Mouse (Mus musculus) frontal cortex, adult (tissue): ENCODE measurements around the gene Rora.

Source experiments
- ATAC-seq: cut with Nextera tagmentation; 2 replicates; pipeline ENCODE4 v1.9.2; 2017; ENCODE audit warnings: mild to moderate bottlenecking, moderate library complexity, mixed read lengths; ENCODE audit not compliant: low TSS enrichment

Rora gene

GRCm38 (mm10) chr9:68820036-68820435 lies 166.4 kb downstream of the Rora start:
- no peak for ATAC-seq

- 0 out of 2 replicates have a peak, but pooled peaks have one; percentile 57 for ATAC-seq
These were observed 166.9 kb downstream of the Rora start for GRCm38 (mm10) chr9:68820478-68820877.

GRCm38 (mm10) chr9:68821388-68821787 lies 167.8 kb downstream of the Rora start:
- ATAC-seq: no peak

GRCm38 (mm10) chr9:68823292-68823691 lies 169.7 kb downstream of the Rora start:
- no peak for ATAC-seq

- no peak for ATAC-seq
These were observed 171.5 kb downstream of the Rora start for GRCm38 (mm10) chr9:68825107-68825506.

- ATAC-seq: no peak
These were observed 172.3 kb downstream of the Rora start for GRCm38 (mm10) chr9:68825841-68826240.

GRCm38 (mm10) chr9:68827441-68827840 lies 173.9 kb downstream of the Rora start:
- no peak for ATAC-seq

- peak; percentile 79 for ATAC-seq
These were observed 176.3 kb downstream of the Rora start for GRCm38 (mm10) chr9:68829903-68830302.

- ATAC-seq: no peak
These were observed 179.7 kb downstream of the Rora start for GRCm38 (mm10) chr9:68833323-68833722.

GRCm38 (mm10) chr9:68835037-68835649 lies 181.6 kb downstream of the Rora start:
- no peak for ATAC-seq

GRCm38 (mm10) chr9:68842134-68842892 lies 188.7 kb downstream of the Rora start:
- ATAC-seq: peak; percentile 48; the same call in 1 of the 2 replicates

- ATAC-seq: no peak
These were observed 192.0 kb downstream of the Rora start for GRCm38 (mm10) chr9:68845556-68845955.

GRCm38 (mm10) chr9:68850321-68850720 lies 196.7 kb downstream of the Rora start:
- no peak for ATAC-seq

- no peak for ATAC-seq
These were observed 198.6 kb downstream of the Rora start for GRCm38 (mm10) chr9:68852201-68852600.

- ATAC-seq: no peak
These were observed 199.3 kb downstream of the Rora start for GRCm38 (mm10) chr9:68852934-68853333.

- ATAC-seq: no peak
These were observed 205.9 kb downstream of the Rora start for GRCm38 (mm10) chr9:68859500-68859899.

GRCm38 (mm10) chr9:68866317-68866716 lies 212.7 kb downstream of the Rora start:
- peak; percentile 83 for ATAC-seq

GRCm38 (mm10) chr9:68873838-68874237 lies 220.3 kb downstream of the Rora start:
- ATAC-seq: no peak

- no peak for ATAC-seq
These were observed 221.0 kb downstream of the Rora start for GRCm38 (mm10) chr9:68874544-68874943.

GRCm38 (mm10) chr9:68875791-68876190 lies 222.2 kb downstream of the Rora start:
- peak; percentile 91 for ATAC-seq

- no peak for ATAC-seq
These were observed 222.7 kb downstream of the Rora start for GRCm38 (mm10) chr9:68876289-68876688.

- ATAC-seq: no peak
These were observed 228.3 kb downstream of the Rora start for GRCm38 (mm10) chr9:68881896-68882295.

- ATAC-seq: no peak
These were observed 229.4 kb downstream of the Rora start for GRCm38 (mm10) chr9:68883005-68883404.
